Mouse (Mus musculus) limb, embryonic 11.5 days (tissue): ENCODE data around the gene Tpd52l1. TPM values are rescaled to one million over a fixed set of nuclear protein-coding genes. Genes with fewer than 3 reads are reported as not detected.

ENCODE experiments used
- ATAC-seq: fragments of 200-750 bp; cut with Nextera tagmentation; 2 replicates; pipeline ENCODE4 v1.8.0; 2017; ENCODE audit warnings: low read depth; ENCODE audit not compliant: insufficient number of reproducible peaks, low FRiP score, low TSS enrichment
- DNase-seq: peaks from one replicate; pipeline ENCODE4 v3.0.0-alpha.2; 2015; ENCODE audit warnings: low spot score
- H3K27ac ChIP-seq: fragments of 300-500 bp; sonication (generic); replicated peaks from 2 replicates; pipeline ENCODE4 v1.5.1; 2014; ENCODE audit warnings: low read depth, mild to moderate bottlenecking, low read length
- H3K27me3 ChIP-seq: fragments of 300-500 bp; sonication (generic); 2 replicates; pipeline ENCODE4 v1.6.1; 2014; ENCODE audit warnings: mild to moderate bottlenecking, low read length, mixed read lengths; ENCODE audit not compliant: control insufficient read depth, insufficient read depth
- H3K36me3 ChIP-seq: fragments of 300-500 bp; sonication (generic); 2 replicates; pipeline ENCODE4 v1.6.1; 2014; ENCODE audit warnings: mild to moderate bottlenecking, low read length, moderate library complexity, mixed read lengths; ENCODE audit not compliant: control insufficient read depth, insufficient read depth
- H3K4me1 ChIP-seq: fragments of 300-500 bp; sonication (generic); 2 replicates; pipeline ENCODE4 v1.6.1; 2014; ENCODE audit warnings: low read length, mixed read lengths; ENCODE audit not compliant: control insufficient read depth, insufficient read depth
- H3K4me2 ChIP-seq: fragments of 300-500 bp; sonication (generic); 2 replicates; pipeline ENCODE4 v1.6.1; 2014; ENCODE audit warnings: low read depth, mild to moderate bottlenecking, moderate library complexity; ENCODE audit not compliant: severe bottlenecking
- H3K4me3 ChIP-seq: fragments of 300-500 bp; sonication (generic); 2 replicates; pipeline ENCODE4 v1.5.1; 2014; ENCODE audit warnings: low read depth, low read length
- H3K9ac ChIP-seq: fragments of 300-500 bp; sonication (generic); 2 replicates; pipeline ENCODE4 v1.6.1; 2014; ENCODE audit warnings: mild to moderate bottlenecking, low read length
- H3K9me3 ChIP-seq: fragments of 300-500 bp; sonication (generic); 2 replicates; pipeline ENCODE4 v1.6.1; 2016; ENCODE audit warnings: low read length; ENCODE audit not compliant: control insufficient read depth
- WGBS: fragments of 180-500 bp; shearing (Covaris S2); extraction: QIAGEN DNeasy Blood & Tissue Kit; methylation state at CpG from one replicate; pipeline ENCODE4 v1.1.7; 2014; 5-methylcytosine and 5-hydroxymethylcytosine counted together
- polyA plus RNA-seq: library from polyadenylated mRNA; unstranded; fragments of >200 nt; fragmentation: Nextera tagmentation; extraction: Ambion mirVana; gene quantifications from 2 replicates; pipeline ENCODE4 v1.2.1, GENCODE M21; 2014

Gene Tpd52l1
- polyA plus RNA-seq, 1 experiment from 2014 or later: 39.2 TPM

- Histone ChIP-seq H3K27ac (no peak overlapping the region), H3K9ac (no peak overlapping the region), H3K9me3 (no peaks in the 10 kb centered on the region), H3K27me3 (no peaks in the 10 kb centered on the region), H3K4me3 (no peak overlapping the region), H3K36me3 (no peaks in the 10 kb centered on the region), H3K4me1 (no peaks in the 10 kb centered on the region), H3K4me2 (no peak overlapping the region)
- no peak for DNase-seq
- ATAC-seq: no peak
- 74% methylated on average over 7 of the region's 7 CpGs for WGBS
These were observed 90.8 kb downstream of the Tpd52l1 start for GRCm38 (mm10) chr10:31354886-31355461.

- 73% methylated on average over 2 of the region's 2 CpGs for WGBS
- no peak overlapping the region for H3K4me3 ChIP-seq
- ATAC-seq: no peak
- DNase-seq: no peak
- no peaks in the 10 kb centered on the region for H3K27me3 ChIP-seq
- no peak overlapping the region for H3K9ac ChIP-seq
- H3K27ac ChIP-seq: no peak overlapping the region
- no peaks in the 10 kb centered on the region for H3K4me1 ChIP-seq
- no peak overlapping the region for H3K4me2 ChIP-seq
- no peaks in the 10 kb centered on the region for H3K9me3 ChIP-seq
- H3K36me3 ChIP-seq: no peaks in the 10 kb centered on the region
These were observed 91.6 kb downstream of the Tpd52l1 start for GRCm38 (mm10) chr10:31354141-31354540.

GRCm38 (mm10) chr10:31352845-31353427 lies 92.8 kb downstream of the Tpd52l1 start:
- WGBS: 89% methylated on average over 1 of the region's 1 CpGs
- ATAC-seq: no peak
- no peak for DNase-seq
- H3K36me3 ChIP-seq: no peaks in the 10 kb centered on the region
- no peaks in the 10 kb centered on the region for H3K27me3 ChIP-seq
- H3K9ac ChIP-seq: no peak overlapping the region
- no peak overlapping the region for H3K4me3 ChIP-seq
- H3K9me3 ChIP-seq: no peaks in the 10 kb centered on the region
- H3K27ac ChIP-seq: no peak overlapping the region
- no peak overlapping the region for H3K4me2 ChIP-seq
- H3K4me1 ChIP-seq: no peaks in the 10 kb centered on the region

DNA sequence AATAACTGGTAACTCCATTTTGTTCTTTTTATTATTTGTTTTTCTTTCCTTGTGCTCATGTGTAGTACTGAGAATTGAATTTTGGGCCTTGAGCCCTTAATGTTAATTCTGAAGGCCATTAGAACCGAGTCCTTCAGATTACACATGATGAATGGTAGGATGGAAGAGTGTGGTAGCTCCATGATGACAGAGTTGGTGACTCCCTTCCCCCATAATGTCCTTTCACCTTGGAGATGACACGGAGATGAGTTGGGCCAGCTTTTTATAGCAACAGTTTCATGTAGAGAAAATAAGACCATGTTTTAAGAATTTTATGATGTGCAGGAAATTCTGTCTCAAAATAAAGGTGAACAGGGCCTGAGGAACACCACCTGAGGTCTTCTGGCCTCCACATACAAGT lies 94.7 kb downstream of the Tpd52l1 start:
- 82% methylated on average over 2 of the region's 2 CpGs for WGBS
- Histone ChIP-seq H3K36me3 (no peaks in the 10 kb centered on the region), H3K27me3 (no peaks in the 10 kb centered on the region), H3K4me2 (no peak overlapping the region), H3K4me1 (no peaks in the 10 kb centered on the region), H3K4me3 (no peak overlapping the region), H3K27ac (no peak overlapping the region), H3K9ac (no peak overlapping the region), H3K9me3 (no peaks in the 10 kb centered on the region)
- ATAC-seq (no peak), DNase-seq (no peak)

GRCm38 (mm10) chr10:31346401-31346800 lies 99.4 kb downstream of the Tpd52l1 start:
- DNase-seq (no peak), ATAC-seq (no peak)
- Histone ChIP-seq H3K36me3 (no peaks in the 10 kb centered on the region), H3K27me3 (no peaks in the 10 kb centered on the region), H3K4me1 (no peaks in the 10 kb centered on the region), H3K9me3 (no peaks in the 10 kb centered on the region), H3K4me2 (no peak overlapping the region), H3K9ac (no peak overlapping the region), H3K27ac (no peak overlapping the region), H3K4me3 (no peak overlapping the region)
- 89% methylated on average over 8 of the region's 8 CpGs for WGBS

GRCm38 (mm10) chr10:31336432-31336831 lies 109.3 kb downstream of the Tpd52l1 start:
- no peaks in the 10 kb centered on the region for H3K36me3 ChIP-seq
- H3K9me3 ChIP-seq: no peaks in the 10 kb centered on the region
- 92% methylated on average over 5 of the region's 5 CpGs for WGBS
- no peak for ATAC-seq
- no peaks in the 10 kb centered on the region for H3K4me1 ChIP-seq
- H3K9ac ChIP-seq: no peak overlapping the region
- H3K4me2 ChIP-seq: no peak overlapping the region
- H3K4me3 ChIP-seq: no peak overlapping the region
- no peaks in the 10 kb centered on the region for H3K27me3 ChIP-seq
- no peak overlapping the region for H3K27ac ChIP-seq
- DNase-seq: no peak

GRCm38 (mm10) chr10:31331225-31331775 lies 114.5 kb downstream of the Tpd52l1 start:
- Histone ChIP-seq H3K9me3 (no peaks in the 10 kb centered on the region), H3K4me2 (no peak overlapping the region), H3K36me3 (no peaks in the 10 kb centered on the region), H3K27ac (no peak overlapping the region), H3K27me3 (no peaks in the 10 kb centered on the region), H3K4me1 (no peaks in the 10 kb centered on the region), H3K9ac (no peak overlapping the region), H3K4me3 (no peak overlapping the region)
- DNase-seq: no peak
- ATAC-seq: no peak
- 93% methylated on average over 4 of the region's 4 CpGs for WGBS

DNA sequence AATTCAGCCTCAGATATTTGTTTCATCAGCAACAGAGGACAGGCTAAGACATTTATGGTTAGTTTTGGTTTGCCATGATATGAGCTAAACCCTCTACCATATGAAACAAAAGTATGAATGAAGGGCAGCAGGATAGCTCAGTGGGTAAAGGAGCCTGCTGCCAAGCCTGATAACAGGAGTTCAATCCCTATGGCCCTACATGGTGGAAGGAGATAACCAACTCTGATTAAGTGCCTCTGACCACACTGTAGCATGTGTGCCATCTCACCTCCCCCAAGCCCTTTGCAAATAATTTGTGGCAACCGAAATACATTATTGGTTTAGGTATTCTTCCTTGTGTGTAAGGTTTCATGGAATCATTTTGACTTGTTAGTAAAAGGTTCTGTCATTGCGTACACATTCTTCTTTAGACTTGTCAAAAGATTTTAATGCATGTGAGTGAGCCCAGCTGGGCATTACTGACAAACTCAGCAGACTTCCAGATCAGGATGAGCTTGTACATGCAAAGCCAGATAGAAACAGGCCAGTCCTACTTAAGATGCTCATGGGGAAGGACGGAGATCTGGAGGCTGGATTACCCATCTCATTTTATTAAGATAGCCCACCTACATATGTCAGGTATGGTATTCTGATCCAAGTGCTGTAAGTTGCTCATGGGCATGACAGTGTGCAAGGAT lies 115.3 kb downstream of the Tpd52l1 start:
- DNase-seq (no peak), ATAC-seq (no peak)
- Histone ChIP-seq H3K4me3 (no peak overlapping the region), H3K4me2 (no peak overlapping the region), H3K9me3 (no peaks in the 10 kb centered on the region), H3K36me3 (no peaks in the 10 kb centered on the region), H3K4me1 (no peaks in the 10 kb centered on the region), H3K27me3 (no peaks in the 10 kb centered on the region), H3K9ac (no peak overlapping the region), H3K27ac (no peak overlapping the region)
- WGBS: 93% methylated on average over 3 of the region's 3 CpGs
